Mouse (Mus musculus) liver, embryonic 11.5 days (tissue): ENCODE results near the gene B3galt5. TPM values are rescaled to one million over a fixed set of nuclear protein-coding genes. Genes with fewer than 3 reads are reported as not detected.

Experiments
- ATAC-seq: fragments of 200-750 bp; cut with Nextera tagmentation; replicated peaks from 2 replicates; pipeline ENCODE4 v1.8.0; 2017; ENCODE audit warnings: moderate number of reproducible peaks, mild to moderate bottlenecking, moderate TSS enrichment, moderate library complexity; ENCODE audit not compliant: low FRiP score
- DNase-seq: peaks from one replicate; pipeline ENCODE4 v3.0.0-alpha.2; 2017; ENCODE audit warnings: low spot score
- H3K27ac ChIP-seq: fragments of 300-500 bp; sonication (generic); 2 replicates; pipeline ENCODE4 v1.5.1; 2014; ENCODE audit warnings: mild to moderate bottlenecking, low read depth, low read length, control low read depth
- H3K27me3 ChIP-seq: fragments of 300-500 bp; sonication (generic); replicated peaks from 2 replicates; pipeline ENCODE4 v1.6.1; 2014; ENCODE audit warnings: low read length, mixed read lengths; ENCODE audit not compliant: control insufficient read depth, insufficient read depth
- H3K36me3 ChIP-seq: fragments of 300-500 bp; sonication (generic); 2 replicates; pipeline ENCODE4 v1.6.1; 2014; ENCODE audit warnings: mild to moderate bottlenecking, low read length, moderate library complexity, mixed read lengths; ENCODE audit not compliant: control insufficient read depth, insufficient read depth
- H3K4me1 ChIP-seq: fragments of 300-500 bp; sonication (generic); replicated peaks from 2 replicates; pipeline ENCODE4 v1.6.1; 2014; ENCODE audit warnings: low read length, mixed read lengths; ENCODE audit not compliant: control insufficient read depth, insufficient read depth
- H3K4me2 ChIP-seq: fragments of 300-500 bp; sonication (generic); 2 replicates; pipeline ENCODE4 v1.6.1; 2014; ENCODE audit warnings: mild to moderate bottlenecking, control low read depth, moderate library complexity
- H3K4me3 ChIP-seq: fragments of 300-500 bp; sonication (generic); 2 replicates; pipeline ENCODE4 v1.5.1; 2014; ENCODE audit warnings: low read depth, low read length, control low read depth
- H3K9ac ChIP-seq: fragments of 300-500 bp; sonication (generic); 2 replicates; pipeline ENCODE4 v1.6.1; 2014; ENCODE audit warnings: low read depth, low read length, control low read depth
- H3K9me3 ChIP-seq: fragments of 300-500 bp; sonication (generic); 2 replicates; pipeline ENCODE4 v1.6.1; 2016; ENCODE audit warnings: low read length, inconsistent platforms, mixed read lengths; ENCODE audit not compliant: control insufficient read depth
- WGBS: fragments of 180-500 bp; shearing (Covaris S2); extraction: QIAGEN DNeasy Blood & Tissue Kit; methylation state at CpG from one replicate; pipeline ENCODE4 v1.1.7; 2014; 5-methylcytosine and 5-hydroxymethylcytosine counted together
- polyA plus RNA-seq: library from polyadenylated mRNA; unstranded; fragments of >200 nt; fragmentation: Nextera tagmentation; extraction: Ambion mirVana; gene quantifications from 2 replicates; pipeline ENCODE4 v1.2.1, GENCODE M21; 2014

B3galt5 gene
- polyA plus RNA-seq, 1 experiment from 2014 or later: 0.11 TPM

DNA sequence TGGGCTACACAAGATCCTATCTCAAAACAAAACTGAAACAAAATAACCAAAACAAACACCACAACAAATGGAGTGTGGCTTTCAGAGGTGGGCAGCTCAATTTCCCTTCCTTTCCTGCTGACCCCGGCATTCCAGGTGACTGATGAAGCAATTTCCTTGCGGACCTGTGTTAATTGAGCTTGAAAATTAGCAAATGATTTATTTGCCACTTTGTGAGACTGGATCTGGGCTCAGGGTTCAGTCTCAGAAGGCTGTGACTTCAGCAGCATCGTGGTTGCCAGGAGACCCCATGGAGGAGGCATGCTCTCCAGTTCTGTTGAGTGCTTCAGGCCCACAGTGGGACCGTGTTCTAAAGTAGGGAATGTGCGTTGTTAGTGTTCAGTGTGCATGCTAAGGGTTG is 127.7 kb downstream of the B3galt5 start:
- Histone ChIP-seq H3K4me2 (no peak overlapping the region), H3K9me3 (no peaks in the 10 kb centered on the region), H3K36me3 (no peaks in the 10 kb centered on the region), H3K4me1 (peaks cover 3% of the 10 kb centered on the region), H3K27ac (no peak overlapping the region; the same call in 1 of the 2 replicates), H3K9ac (no peak overlapping the region), H3K4me3 (no peak overlapping the region), H3K27me3 (no peaks in the 10 kb centered on the region)
- DNase-seq (no peak), ATAC-seq (no peak)
- 59% methylated on average over 5 of the region's 5 CpGs for WGBS

DNA sequence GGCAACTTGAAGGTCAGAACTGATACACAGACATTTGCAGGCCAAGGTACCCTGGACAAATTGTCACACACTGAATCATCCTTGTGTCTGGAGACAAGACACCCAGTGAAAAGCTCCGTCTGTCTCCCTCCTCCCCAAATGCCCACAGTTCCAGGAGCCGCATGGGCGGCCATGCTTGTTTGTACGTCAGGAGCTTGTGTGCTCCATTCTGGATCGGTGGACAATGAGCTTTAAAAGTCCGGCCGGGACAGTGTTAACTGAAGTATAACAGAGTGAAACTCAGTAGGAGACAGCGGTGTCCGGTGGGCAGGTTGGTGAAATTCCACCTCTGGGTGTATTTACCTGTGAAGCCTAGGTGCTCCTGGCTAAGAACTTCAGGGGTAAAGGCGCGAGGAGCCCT is 129.3 kb downstream of the B3galt5 start:
- Histone ChIP-seq H3K4me1 (peaks cover 3% of the 10 kb centered on the region), H3K27ac (no peak overlapping the region), H3K9ac (no peak overlapping the region), H3K27me3 (no peaks in the 10 kb centered on the region), H3K36me3 (no peaks in the 10 kb centered on the region), H3K9me3 (no peaks in the 10 kb centered on the region), H3K4me2 (no peak overlapping the region), H3K4me3 (no peak overlapping the region)
- WGBS: 85% methylated on average over 11 of the region's 11 CpGs
- ATAC-seq: no peak
- no peak for DNase-seq

Other genes starting within 250 kb of the B3galt5 start
- gene Psmg1, start 244.8 kb upstream of the B3galt5 start, polyA plus RNA-seq: 127 and 132 TPM in 2 replicates
- 46.3 and 52.0 TPM in 2 replicates for gene Brwd1, start 153.3 kb upstream of the B3galt5 start, polyA plus RNA-seq
- gene Hmgn1, start 108.1 kb upstream of the B3galt5 start, polyA plus RNA-seq: 450 and 470 TPM in 2 replicates
- gene Wrb, start 90.4 kb upstream of the B3galt5 start, polyA plus RNA-seq: 48.3 and 53.6 TPM in 2 replicates
- gene Lca5l, start 43.5 kb upstream of the B3galt5 start, polyA plus RNA-seq: 0.32 and 0.38 TPM in 2 replicates
- 2.0 and 6.0 TPM in 2 replicates for gene Sh3bgr, start 35.4 kb upstream of the B3galt5 start, polyA plus RNA-seq
- 0.30 and 1.0 TPM in 2 replicates for gene Itgb2l, start 207.8 kb downstream of the B3galt5 start, polyA plus RNA-seq
- 1.2 TPM in 1 of 2 replicates, not detected in the other for gene Pcp4, start 231.8 kb downstream of the B3galt5 start, polyA plus RNA-seq